ENCODE assay signal across 8 mouse cellular contexts in the genomic region with DNA sequence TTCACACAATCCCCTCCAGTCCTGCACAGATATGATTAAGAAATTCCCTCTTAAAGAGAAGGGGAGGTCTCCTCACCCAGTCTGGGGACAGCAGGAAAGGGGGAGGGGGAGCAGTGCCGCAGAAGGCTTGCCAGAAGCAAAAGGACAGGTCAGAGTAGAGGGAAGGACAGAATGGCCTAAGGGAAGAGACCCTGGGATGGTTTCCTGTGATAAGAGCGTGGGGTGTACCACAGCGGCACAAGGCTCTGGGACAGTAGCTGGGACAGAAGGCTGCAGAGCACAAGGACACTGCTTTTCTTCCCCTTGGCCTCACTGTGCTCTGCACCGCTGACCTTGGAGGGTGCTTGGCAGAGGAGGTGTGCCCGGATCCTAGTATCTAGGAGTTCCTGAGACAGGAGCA. TPM values are rescaled to one million over a fixed set of nuclear protein-coding genes. Genes with fewer than 3 reads are reported as not detected.
DNase-seq lines count a peak whose midpoint lies in the region; ATAC-seq lines count a peak whose summit lies in the region.

No protein-coding gene starts in this region.

- peak; percentile 16 for ATAC-seq in heart, embryonic 11.5 days (replicated peaks; ENCODE audit: insufficient number of reproducible peaks, low FRiP score, low TSS enrichment)
- no peak; the same call in 1 of the 2 replicates for ATAC-seq in hindbrain, embryonic 13.5 days (ENCODE audit: low FRiP score)

- H3K9me3 ChIP-seq in heart, embryonic 11.5 days (replicated peaks; ENCODE audit: control insufficient read depth, low read length): no peaks in the 10 kb centered on the region
- no peaks in the 10 kb centered on the region for H3K9me3 ChIP-seq in hindbrain, embryonic 13.5 days
- H3K9me3 ChIP-seq in midbrain, embryonic 10.5 days (replicated peaks): no peaks in the 10 kb centered on the region

- DNase-seq in heart, adult 9 months (ENCODE audit: low spot score in 2 of 2): no peak
- DNase-seq in adrenal gland, postnatal 25 days: peak; percentile 22
- no peak for DNase-seq in midbrain, embryonic 10.5 days (ENCODE audit: low spot score)
- no peak for DNase-seq in yolk sac, embryonic 10.5 days (ENCODE audit: low spot score)
- DNase-seq in right cerebral cortex, adult 18-20 months: no peak
- no peak for DNase-seq in cerebellum, adult 8-10 months

- H3K4me2 ChIP-seq in heart, embryonic 11.5 days: peak overlapping the region; percentile 71
- peak overlapping the region; percentile 45 for H3K4me2 ChIP-seq in hindbrain, embryonic 13.5 days

- H3K36me3 ChIP-seq in heart, embryonic 11.5 days (ENCODE audit: control insufficient read depth, insufficient read depth, low read length): no peaks in the 10 kb centered on the region
- H3K36me3 ChIP-seq in hindbrain, embryonic 13.5 days: no peaks in the 10 kb centered on the region
- H3K36me3 ChIP-seq in midbrain, embryonic 10.5 days: no peaks in the 10 kb centered on the region

- H3K4me3 ChIP-seq in heart, embryonic 11.5 days (ENCODE audit: low read depth, low read length): peak overlapping the region; percentile 15; the same call in 1 of the 2 replicates
- no peak overlapping the region for H3K4me3 ChIP-seq in hindbrain, embryonic 13.5 days
- peak overlapping the region; percentile 42; the same call in 1 of the 2 replicates for H3K4me3 ChIP-seq in midbrain, embryonic 10.5 days

- peaks cover 40% of the 10 kb centered on the region for H3K4me1 ChIP-seq in heart, embryonic 11.5 days (ENCODE audit: control insufficient read depth, insufficient read depth, low read length)
- peaks cover 31% of the 10 kb centered on the region for H3K4me1 ChIP-seq in hindbrain, embryonic 13.5 days (replicated peaks)
- peaks cover 38% of the 10 kb centered on the region for H3K4me1 ChIP-seq in midbrain, embryonic 10.5 days

- peak overlapping the region; percentile 68 for H3K9ac ChIP-seq in heart, embryonic 11.5 days (ENCODE audit: low read depth, low read length)
- peak overlapping the region; percentile 56; the same call in 1 of the 2 replicates for H3K9ac ChIP-seq in hindbrain, embryonic 13.5 days

- WGBS in heart, embryonic 11.5 days (ENCODE audit: insufficient replicate concordance): 15% methylated on average over 5 of the region's 5 CpGs
- 29% methylated on average over 5 of the region's 5 CpGs for WGBS in hindbrain, embryonic 13.5 days
- 41% methylated on average over 5 of the region's 5 CpGs for WGBS in midbrain, embryonic 10.5 days

- peak overlapping the region; percentile 98 for H3K27ac ChIP-seq in heart, embryonic 11.5 days (ENCODE audit: low read depth, low read length)
- peak overlapping the region; percentile 72 for H3K27ac ChIP-seq in hindbrain, embryonic 13.5 days
- peak overlapping the region; percentile 72 for H3K27ac ChIP-seq in midbrain, embryonic 10.5 days (replicated peaks)

- H3K27me3 ChIP-seq in heart, embryonic 11.5 days (ENCODE audit: control insufficient read depth, insufficient read depth, low read length): 0 out of 2 replicates have a peak, but pooled peaks cover 1% of the 10 kb centered on the region
- H3K27me3 ChIP-seq in hindbrain, embryonic 13.5 days: 0 out of 2 replicates have a peak, but pooled peaks cover 3% of the 10 kb centered on the region
- peaks cover 32% of the 10 kb centered on the region for H3K27me3 ChIP-seq in midbrain, embryonic 10.5 days (ENCODE audit: low read depth, poor library complexity, severe bottlenecking)

RNA-seq across cellular contexts. Expression of a gene that starts 31.8 kb away (rescaled TPM):
- polyA plus RNA-seq in heart, embryonic 11.5 days (2014; fragmentation: Nextera tagmentation; extraction: Ambion mirVana): 16.0 and 16.7 TPM in 2 replicates
- total RNA-seq in adrenal gland, postnatal 25 days (2021): 12.7 and 16.1 TPM in 2 replicates
- 42.4 and 43.8 TPM in 2 replicates for polyA plus RNA-seq in hindbrain, embryonic 13.5 days (2015; fragmentation: Nextera tagmentation; extraction: Ambion mirVana)
- 12.8 and 16.8 TPM in 2 replicates for polyA plus RNA-seq in midbrain, embryonic 10.5 days (2016; fragmentation: Nextera tagmentation; extraction: Ambion mirVana)
